Mouse (Mus musculus) thymus, adult 2 months (tissue): ENCODE measurements around the gene Avpi1.

Experiments
- CTCF ChIP-seq: fragments of 200-500 bp; IDR thresholded peaks from 2 replicates; pipeline ENCODE4 v1.5.1; 2012; ENCODE audit warnings: mild to moderate bottlenecking, control low read depth, low read length, moderate library complexity, borderline replicate concordance; ENCODE audit not compliant: control insufficient read depth, poor library complexity, insufficient read depth; ENCODE audit errors: extremely low read depth
- POLR2A ChIP-seq: fragments of 200-500 bp; IDR thresholded peaks from 2 replicates; pipeline ENCODE4 v1.6.1; 2012; ENCODE audit warnings: mild to moderate bottlenecking, low read length, control low read depth, moderate library complexity; ENCODE audit not compliant: control insufficient read depth, poor library complexity, insufficient read depth; ENCODE audit errors: extremely low read depth

DNA sequence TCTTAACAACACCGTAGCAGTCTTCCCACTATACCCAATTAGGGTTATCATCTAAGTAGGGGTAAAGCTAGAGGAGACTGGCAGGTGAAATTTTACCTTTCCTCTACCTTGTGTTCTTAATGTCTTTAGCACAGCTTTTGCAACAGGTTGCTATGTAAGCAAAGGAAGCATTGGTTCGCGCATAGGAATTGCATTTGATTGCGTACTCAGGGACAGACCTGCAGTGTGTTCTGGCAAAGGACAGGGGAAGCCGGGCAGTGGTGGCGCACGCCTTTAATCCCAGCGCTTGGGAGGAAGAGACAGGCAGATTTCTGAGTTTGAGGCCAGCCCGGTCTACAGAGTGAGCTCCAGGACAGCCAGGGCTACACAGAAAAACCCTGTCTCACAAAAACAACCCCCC, 10.7 kb downstream of the Avpi1 start:
- TF ChIP-seq CTCF = no peak
- TF ChIP-seq POLR2A = no peak
